Mouse (Mus musculus) MEL (cell line): ENCODE measurements at regions not wholly inside any gene's neighbourhood (a gene's known extent, or its start where the extent isn't known, plus 50 kb on each side); places are given as distances from the start of the nearest gene placed in this dataset.

Source experiments
- DNase-seq: peaks from one replicate; pipeline ENCODE4 v3.0.0; 2011; ENCODE audit warnings: low read depth, low spot score
- H3K27ac ChIP-seq: 2 replicates; pipeline ENCODE4 v1.5.1; 2012; ENCODE audit warnings: low read depth, mild to moderate bottlenecking, control low read depth, low read length, moderate library complexity; ENCODE audit not compliant: control insufficient read depth
- H3K27me3 ChIP-seq, 2 experiments: fragments of 150-350 bp in 1 of 2; sonication (generic) in 1 of 2; 2 replicates each; pipeline ENCODE4 v1.6.1; 2012; ENCODE audit warnings: low read length in 2 of 2, mild to moderate bottlenecking in 2 of 2, improper control_type of control experiment in 1 of 2, moderate library complexity in 1 of 2; ENCODE audit not compliant: insufficient read depth in 2 of 2, control insufficient read depth in 1 of 2
- H3K36me3 ChIP-seq, 2 experiments: 2 replicates each; pipeline ENCODE4 v1.6.1; 2012 to 2014; ENCODE audit warnings: low read length in 2 of 2, improper control_type of control experiment in 1 of 2, inconsistent platforms in 1 of 2, mild to moderate bottlenecking in 1 of 2; ENCODE audit not compliant: insufficient read depth in 2 of 2, control insufficient read depth in 1 of 2
- H3K4me1 ChIP-seq, 2 experiments: fragments of 150-350 bp in 1 of 2; sonication (generic) in 1 of 2; 2 replicates each; pipeline ENCODE4 v1.6.1; 2012; ENCODE audit warnings: low read length in 2 of 2, improper control_type of control experiment in 1 of 2, mild to moderate bottlenecking in 1 of 2; ENCODE audit not compliant: insufficient read depth in 2 of 2, control insufficient read depth in 1 of 2
- H3K4me3 ChIP-seq, 2 experiments: fragments of 150-350 bp in 1 of 2; sonication (generic) in 1 of 2; 2 replicates each; pipeline ENCODE4 v1.5.1; 2012; ENCODE audit warnings: low read depth in 2 of 2, low read length in 2 of 2, mild to moderate bottlenecking in 2 of 2, moderate library complexity in 2 of 2, control low read depth in 1 of 2, improper control_type of control experiment in 1 of 2; ENCODE audit not compliant: control insufficient read depth in 1 of 2, insufficient read depth in 1 of 2
- H3K79me2 ChIP-seq: 2 replicates; pipeline ENCODE4 v1.6.1; 2012; ENCODE audit warnings: mild to moderate bottlenecking, low read length, moderate library complexity; ENCODE audit not compliant: control insufficient read depth, poor library complexity, insufficient read depth
- H3K9ac ChIP-seq: 2 replicates; pipeline ENCODE4 v1.6.1; 2012; ENCODE audit warnings: low read depth, mild to moderate bottlenecking, control low read depth, low read length, moderate library complexity; ENCODE audit not compliant: control insufficient read depth, poor library complexity, severe bottlenecking
- H3K9me3 ChIP-seq: fragments of 150-350 bp; sonication (generic); replicated peaks from 2 replicates; pipeline ENCODE4 v1.6.1; 2012; ENCODE audit warnings: mild to moderate bottlenecking, low read length, improper control_type of control experiment, moderate library complexity; ENCODE audit not compliant: insufficient read depth
- CHD2 ChIP-seq: IDR thresholded peaks from 2 replicates; pipeline ENCODE4 v1.6.1; 2011; ENCODE audit warnings: low read length, improper control_type of control experiment
- E2F4 ChIP-seq: IDR thresholded peaks from 2 replicates; pipeline ENCODE4 v1.6.1; 2011; ENCODE audit warnings: low read depth, low read length, improper control_type of control experiment, borderline replicate concordance
- ELF1 ChIP-seq: IDR thresholded peaks from 2 replicates; pipeline ENCODE4 v1.6.1; 2014; ENCODE audit warnings: low read depth, mild to moderate bottlenecking, inconsistent platforms, low read length, improper control_type of control experiment, moderate library complexity
- EP300 ChIP-seq, 2 experiments: IDR thresholded peaks; 2 replicates each; pipeline ENCODE4 v1.6.1; 2011; ENCODE audit warnings: improper control_type of control experiment in 2 of 2, low read length in 2 of 2, low read depth in 1 of 2, mild to moderate bottlenecking in 1 of 2
- GABPA ChIP-seq: IDR thresholded peaks from 2 replicates; pipeline ENCODE4 v1.6.1; 2012; ENCODE audit warnings: low read depth, mild to moderate bottlenecking, inconsistent platforms, low read length, improper control_type of control experiment, moderate library complexity
- GATA1 ChIP-seq: IDR thresholded peaks from 2 replicates; pipeline ENCODE4 v1.6.1; 2011; ENCODE audit warnings: low read depth, low read length, improper control_type of control experiment
- HCFC1 ChIP-seq: IDR thresholded peaks from 2 replicates; pipeline ENCODE4 v1.6.1; 2012; ENCODE audit warnings: low read depth, mild to moderate bottlenecking, inconsistent platforms, low read length, improper control_type of control experiment, moderate library complexity
- JUND ChIP-seq: IDR thresholded peaks from 2 replicates; pipeline ENCODE4 v1.6.1; 2011; ENCODE audit warnings: low read depth, mild to moderate bottlenecking, improper control_type of control experiment, low read length
- MAFK ChIP-seq: IDR thresholded peaks from 2 replicates; pipeline ENCODE4 v1.6.1; 2011; ENCODE audit warnings: low read depth, mild to moderate bottlenecking, low read length, improper control_type of control experiment, borderline replicate concordance
- MAX ChIP-seq: IDR thresholded peaks from 2 replicates; pipeline ENCODE4 v1.6.1; 2011; ENCODE audit warnings: low read length, improper control_type of control experiment
- MYB ChIP-seq: IDR thresholded peaks from 2 replicates; pipeline ENCODE4 v1.6.1; 2011; ENCODE audit warnings: mild to moderate bottlenecking, low read depth, low read length, improper control_type of control experiment
- NRF1 ChIP-seq: IDR thresholded peaks from 2 replicates; pipeline ENCODE4 v1.6.1; 2014; ENCODE audit warnings: low read depth, mild to moderate bottlenecking, inconsistent platforms, low read length, improper control_type of control experiment, moderate library complexity; ENCODE audit not compliant: poor library complexity, insufficient read depth, severe bottlenecking
- POLR2A ChIP-seq, 2 experiments: IDR thresholded peaks; 2 replicates each; pipeline ENCODE4 v1.6.1; 2011 to 2012; ENCODE audit warnings: low read length in 2 of 2, mild to moderate bottlenecking in 2 of 2, control low read depth in 1 of 2, improper control_type of control experiment in 1 of 2, low read depth in 1 of 2, moderate library complexity in 1 of 2; ENCODE audit not compliant: control insufficient read depth in 1 of 2, insufficient read depth in 1 of 2, poor library complexity in 1 of 2
- POLR2AphosphoS2 ChIP-seq: IDR thresholded peaks from 2 replicates; pipeline ENCODE4 v1.6.1; 2011; ENCODE audit warnings: low read length, improper control_type of control experiment
- POLR2AphosphoS5 ChIP-seq: IDR thresholded peaks from 2 replicates; pipeline ENCODE4 v1.6.1; 2012; ENCODE audit warnings: low read depth, borderline replicate concordance, mild to moderate bottlenecking, inconsistent platforms, low read length, moderate library complexity, mixed read lengths
- RCOR1 ChIP-seq: IDR thresholded peaks from 2 replicates; pipeline ENCODE4 v1.6.1; 2012; ENCODE audit warnings: low read depth, mild to moderate bottlenecking, inconsistent platforms, low read length, improper control_type of control experiment
- SMC3 ChIP-seq: IDR thresholded peaks from 2 replicates; pipeline ENCODE4 v1.6.1; 2011; ENCODE audit warnings: low read depth, low read length, improper control_type of control experiment
- TCF12 ChIP-seq: IDR thresholded peaks from 2 replicates; pipeline ENCODE4 v1.6.1; 2014; ENCODE audit warnings: low read depth, mild to moderate bottlenecking, inconsistent platforms, low read length, improper control_type of control experiment, moderate library complexity
- USF2 ChIP-seq, 2 experiments: IDR thresholded peaks; 2 replicates each; pipeline ENCODE4 v1.6.1; 2011 to 2012; ENCODE audit warnings: improper control_type of control experiment in 2 of 2, low read length in 2 of 2, borderline replicate concordance in 1 of 2, inconsistent platforms in 1 of 2, low read depth in 1 of 2, mild to moderate bottlenecking in 1 of 2; ENCODE audit not compliant: insufficient read depth in 1 of 2
- ZNF384 ChIP-seq: IDR thresholded peaks from 2 replicates; pipeline ENCODE4 v1.6.1; 2012; ENCODE audit warnings: low read depth, mild to moderate bottlenecking, inconsistent platforms, low read length, improper control_type of control experiment

- peak; percentile 28 for DNase-seq
- no peaks in the 10 kb centered on the region for H3K79me2 ChIP-seq
- H3K4me1 ChIP-seq = peaks cover 0 to 4% of the 10 kb centered on the region in 2 experiments; a peak in 1 of 4 replicates
- no peak overlapping the region for H3K9ac ChIP-seq
- no peaks in the 10 kb centered on the region for H3K27me3 ChIP-seq
- no peak overlapping the region for H3K27ac ChIP-seq
- no peak for TF ChIP-seq POLR2A (IDR thresholded peaks at IDR 0.05; ENCODE audit: control insufficient read depth in 1 of 2, insufficient read depth in 1 of 2, low read depth in 1 of 2, low read length in 2 of 2, poor library complexity in 1 of 2)
- TF ChIP-seq EP300 (IDR thresholded peaks at IDR 0.05; ENCODE audit: low read depth in 1 of 2, low read length in 2 of 2) = peak in 1 of 2 experiments; percentile 52; a peak in 1 of 4 replicates
- TF ChIP-seq E2F4 = no peak
- TF ChIP-seq ELF1 = no peak
- peak; percentile 61; the same call in 1 of the 2 replicates for TF ChIP-seq TCF12
- TF ChIP-seq, all 39 proteins: peak for 2
- H3K4me3 ChIP-seq = no peak overlapping the region
- no peaks in the 10 kb centered on the region; a peak in 1 of 4 replicates for H3K36me3 ChIP-seq
- no peaks in the 10 kb centered on the region for H3K9me3 ChIP-seq
Observed at GRCm38 (mm10) chrX:77406896-77407295, 103.9 kb upstream of the Tbl1x start.

DNA sequence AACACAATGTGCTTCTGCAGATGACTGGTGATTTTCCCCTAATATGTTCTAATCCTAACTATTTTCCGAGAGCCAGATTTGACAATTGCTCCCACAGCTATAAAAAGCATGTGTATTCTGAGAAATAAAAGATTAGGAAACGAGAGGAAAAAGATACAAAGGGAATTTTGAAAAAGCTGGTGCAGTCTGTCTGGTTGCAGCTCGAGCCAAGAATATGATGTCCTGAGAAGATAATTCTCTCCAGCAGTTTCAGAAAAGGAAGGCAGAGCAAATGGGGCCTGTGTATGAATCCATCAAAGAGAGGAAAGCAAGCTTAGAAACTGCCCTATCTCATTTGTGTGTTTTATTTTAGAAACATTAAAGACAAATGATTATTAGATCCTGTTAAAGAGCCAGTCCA, 102.9 kb upstream of the Tbl1x start:
- H3K27me3 ChIP-seq = no peaks in the 10 kb centered on the region
- H3K4me1 ChIP-seq = peaks cover 0 to 4% of the 10 kb centered on the region in 2 experiments; a peak in 1 of 4 replicates
- no peaks in the 10 kb centered on the region for H3K79me2 ChIP-seq
- H3K9me3 ChIP-seq = no peaks in the 10 kb centered on the region
- H3K4me3 ChIP-seq = no peak overlapping the region
- no peak overlapping the region for H3K27ac ChIP-seq
- DNase-seq = no peak
- no peak for TF ChIP-seq MAX
- TF ChIP-seq POLR2AphosphoS2 = no peak
- TF ChIP-seq GABPA = no peak
- no peak for TF ChIP-seq NRF1
- no peak for TF ChIP-seq USF2 (IDR thresholded peaks at IDR 0.05; ENCODE audit: borderline replicate concordance in 1 of 2, insufficient read depth in 1 of 2, low read depth in 1 of 2, low read length in 2 of 2)
- TF ChIP-seq GATA1 = no peak
- no peak for TF ChIP-seq MAFK
- no peak for TF ChIP-seq JUND
- no peaks in the 10 kb centered on the region; a peak in 1 of 4 replicates for H3K36me3 ChIP-seq
- no peak overlapping the region for H3K9ac ChIP-seq

GRCm38 (mm10) chrX:77409370-77409769, 101.4 kb upstream of the Tbl1x start:
- DNase-seq = no peak
- Histone ChIP-seq H3K4me1 (peaks cover 0 to 4% of the 10 kb centered on the region in 2 experiments; a peak in 2 of 4 replicates), H3K4me3 (no peak overlapping the region), H3K27ac (no peak overlapping the region), H3K9me3 (no peaks in the 10 kb centered on the region), H3K27me3 (no peaks in the 10 kb centered on the region), H3K79me2 (no peaks in the 10 kb centered on the region)
- TF ChIP-seq GABPA (no peak), CHD2 (no peak), SMC3 (no peak), ZNF384 (no peak), HCFC1 (no peak), RCOR1 (no peak), EP300 (IDR thresholded peaks at IDR 0.05; ENCODE audit: low read depth in 1 of 2, low read length in 2 of 2) (no peak), MAFK (no peak), POLR2AphosphoS5 (no peak), MYB (no peak), POLR2A (IDR thresholded peaks at IDR 0.05; ENCODE audit: control insufficient read depth in 1 of 2, insufficient read depth in 1 of 2, low read depth in 1 of 2, low read length in 2 of 2, poor library complexity in 1 of 2) (no peak)
- TF ChIP-seq, all 39 proteins: peak for 0
- no peak overlapping the region for H3K9ac ChIP-seq
- H3K36me3 ChIP-seq = no peaks in the 10 kb centered on the region; a peak in 1 of 4 replicates
